Mouse (Mus musculus) frontal cortex, postnatal 14 days (tissue): ENCODE results near the gene Rhoc.
A peak's percentile ranks its signal among the peaks of the same experiment; 100 is the strongest.

Experiments used
- DNase-seq, 2 experiments: peaks; one replicate each; pipeline ENCODE4 v3.0.0; 2022; ENCODE audit warnings: low spot score in 2 of 2

Gene Rhoc

GRCm38 (mm10) chr3:104816130-104816529 is 28.0 kb downstream of the Rhoc start:
- DNase-seq: no peak

- peak in 1 of 2 experiments; percentile 41 for DNase-seq
These were observed 29.4 kb downstream of the Rhoc start for GRCm38 (mm10) chr3:104817481-104817990.

GRCm38 (mm10) chr3:104817991-104818748 is 30.0 kb downstream of the Rhoc start, which contains the start of gene Mov10:
TSS of gene Mov10 (minus strand) at chr3:104818563.
- peak in 1 of 2 experiments; percentile 29 for DNase-seq

- no peak for DNase-seq
These were observed 30.6 kb downstream of the Rhoc start for GRCm38 (mm10) chr3:104818749-104819134.

GRCm38 (mm10) chr3:104820426-104820825 is 32.3 kb downstream of the Rhoc start:
- no peak for DNase-seq

- no peak for DNase-seq
These were observed 34.2 kb downstream of the Rhoc start for GRCm38 (mm10) chr3:104822413-104822812.

- DNase-seq: no peak
These were observed 47.6 kb downstream of the Rhoc start for GRCm38 (mm10) chr3:104835797-104836196.

GRCm38 (mm10) chr3:104841049-104841448 is 52.9 kb downstream of the Rhoc start:
- DNase-seq: no peak
